Comparison of ENCODE assay signal across 9 mouse cellular contexts in genomic region chr8:47872361-47873107, GRCm38 (mm10). TPM values are rescaled to one million over a fixed set of nuclear protein-coding genes. Genes with fewer than 3 reads are reported as not detected.
A peak's percentile ranks its signal among the peaks of the same experiment; 100 is the strongest.
DNase-seq lines count a peak whose midpoint lies in the region; ATAC-seq and TF ChIP-seq lines count a peak whose summit lies in the region.
"Had no signal": no experiment of that assay in that cellular context is flagged by ENCODE, and none has a peak within 500 bp of the region (broad histone marks: within the 10 kb centered on the region; RNA-seq: fewer than 3 reads in every experiment).

No protein-coding gene starts in this region.

- no peak overlapping the region for H3K9ac ChIP-seq in liver, embryonic 13.5 days
- no peak overlapping the region for H3K9ac ChIP-seq in neural tube, embryonic 12.5 days

- 45% methylated on average over 13 of the region's 13 CpGs for WGBS in kidney, adult 2 months
- WGBS in liver, embryonic 13.5 days (ENCODE audit: insufficient replicate concordance), result 45% methylated on average over 13 of the region's 13 CpGs
- WGBS in neural tube, embryonic 12.5 days, result 52% methylated on average over 13 of the region's 13 CpGs

- no peaks in the 10 kb centered on the region for H3K9me3 ChIP-seq in liver, embryonic 13.5 days (replicated peaks)
- no peaks in the 10 kb centered on the region for H3K9me3 ChIP-seq in neural tube, embryonic 12.5 days

- no peaks in the 10 kb centered on the region for H3K27me3 ChIP-seq in kidney, adult 2 months (replicated peaks; ENCODE audit: control insufficient read depth, insufficient read depth, low read length)
- no peaks in the 10 kb centered on the region for H3K27me3 ChIP-seq in liver, embryonic 13.5 days
- H3K27me3 ChIP-seq in neural tube, embryonic 12.5 days (replicated peaks), result no peaks in the 10 kb centered on the region

- H3K4me1 ChIP-seq in kidney, adult 2 months (ENCODE audit: control insufficient read depth, insufficient read depth, low read length), result peaks cover 16% of the 10 kb centered on the region
- no peaks in the 10 kb centered on the region for H3K4me1 ChIP-seq in liver, embryonic 13.5 days (replicated peaks)
- no peaks in the 10 kb centered on the region for H3K4me1 ChIP-seq in neural tube, embryonic 12.5 days

- DNase-seq in thymus, postnatal 0 days (ENCODE audit: low spot score), result peak; percentile 46
- DNase-seq in thymus, postnatal 36 days, result no peak
- peak; percentile 63 for DNase-seq in brain, adult 2 months (ENCODE audit: low read depth, low spot score)
- DNase-seq in kidney, adult 2 months, result peak; percentile 64
- no peak for DNase-seq in liver, embryonic 13.5 days
- DNase-seq in spleen, postnatal 14 days (ENCODE audit: low spot score in 2 of 2), result no peak

- no peak for TF ChIP-seq POLR2A in kidney, adult 2 months (IDR thresholded peaks at IDR 0.05; ENCODE audit: low read depth, low read length)

- no peak overlapping the region for H3K27ac ChIP-seq in kidney, adult 2 months (ENCODE audit: insufficient read depth, low read depth, low read length)
- no peak overlapping the region for H3K27ac ChIP-seq in liver, embryonic 13.5 days
- H3K27ac ChIP-seq in neural tube, embryonic 12.5 days, result no peak overlapping the region

- peak; percentile 97 for TF ChIP-seq CTCF in kidney, adult 2 months (conservative IDR thresholded peaks at IDR 0.05; ENCODE audit: insufficient read depth, insufficient read length, low read depth, low read length)

- no peak overlapping the region for H3K4me2 ChIP-seq in liver, embryonic 13.5 days
- H3K4me2 ChIP-seq in neural tube, embryonic 12.5 days (replicated peaks), result no peak overlapping the region

- peaks cover 4% of the 10 kb centered on the region; the same call in 1 of the 2 replicates for H3K36me3 ChIP-seq in kidney, adult 2 months (ENCODE audit: control insufficient read depth, insufficient read depth, low read length)
- H3K36me3 ChIP-seq in liver, embryonic 13.5 days, result peaks cover 6% of the 10 kb centered on the region; the same call in 1 of the 2 replicates
- H3K36me3 ChIP-seq in neural tube, embryonic 12.5 days, result peaks cover 16% of the 10 kb centered on the region; the same call in 1 of the 2 replicates

- H3K4me3 ChIP-seq in kidney, adult 2 months (ENCODE audit: insufficient read depth, low read depth, low read length), result no peak overlapping the region
- H3K4me3 ChIP-seq in liver, embryonic 13.5 days (replicated peaks), result no peak overlapping the region
- H3K4me3 ChIP-seq in neural tube, embryonic 12.5 days, result no peak overlapping the region

- peak; percentile 89 for ATAC-seq in granulocyte monocyte progenitor cell, adult 5-6 weeks (replicated peaks; ENCODE audit: poor library complexity, severe bottlenecking)
- peak; percentile 47; the same call in 1 of the 2 replicates for ATAC-seq in liver, embryonic 13.5 days (ENCODE audit: low read depth)
- peak; percentile 67 for ATAC-seq in neural tube, embryonic 12.5 days (ENCODE audit: low FRiP score, low read depth)

RNA-seq across cellular contexts. Expression of gene Cldn22, which starts 48.3 kb away (rescaled TPM):
- polyA plus RNA-seq in thymus, postnatal 0 days (2015; fragmentation: Nextera tagmentation; extraction: Ambion mirVana), result not detected in 2 replicates
- not detected in 2 replicates for total RNA-seq in granulocyte monocyte progenitor cell, adult 5-6 weeks (2014; fragmentation: Nextera tagmentation)
- not detected in 2 replicates for total RNA-seq in granulocyte monocyte progenitor cell, adult 5-6 weeks (2017)
- polyA plus RNA-seq in kidney, adult 2 months (2012; rRNA removed), result 0.77 and 1.3 TPM in 2 replicates
- polyA plus RNA-seq in liver, embryonic 13.5 days (2015; fragmentation: Nextera tagmentation; extraction: Ambion mirVana), result not detected in 2 replicates
- polyA plus RNA-seq in neural tube, embryonic 12.5 days (2016; fragmentation: Nextera tagmentation; extraction: Ambion mirVana), result not detected in 2 replicates

RNA-seq across cellular contexts. Expression of gene Cldn24, which starts 50.6 kb away (rescaled TPM):
- polyA plus RNA-seq in thymus, postnatal 0 days (2015; fragmentation: Nextera tagmentation; extraction: Ambion mirVana), result not detected in 2 replicates
- total RNA-seq in granulocyte monocyte progenitor cell, adult 5-6 weeks (2014; fragmentation: Nextera tagmentation), result not detected in 2 replicates
- total RNA-seq in granulocyte monocyte progenitor cell, adult 5-6 weeks (2017), result not detected in 2 replicates
- not detected in 2 replicates for polyA plus RNA-seq in kidney, adult 2 months (2012; rRNA removed)
- not detected in 2 replicates for polyA plus RNA-seq in liver, embryonic 13.5 days (2015; fragmentation: Nextera tagmentation; extraction: Ambion mirVana)
- polyA plus RNA-seq in neural tube, embryonic 12.5 days (2016; fragmentation: Nextera tagmentation; extraction: Ambion mirVana), result not detected in 2 replicates
- polyA plus RNA-seq: gonadal fat pad, adult 2 months had no signal

Comparison
In these comparisons a context has a peak if more than half of its experiments do, and no peak if none do; other contexts are left out.
1. DNase-seq: peak in thymus, postnatal 0 days (single experiment), brain, adult 2 months (single experiment) and kidney, adult 2 months (single experiment); none in thymus, postnatal 36 days (0 of 2), liver, embryonic 13.5 days (single experiment) and spleen, postnatal 14 days (0 of 2).
2. Peak in every context shown above with its lines, with median percentiles within 50 percentile points of each other: ATAC-seq.